Mouse (Mus musculus) cerebellum, adult 2 months (tissue): Measurements from ENCODE around the gene Tec.

ENCODE experiments used
- CTCF ChIP-seq: fragments of 200-500 bp; IDR thresholded peaks from 2 replicates; pipeline ENCODE4 v1.5.1; 2011; ENCODE audit warnings: low read depth, mild to moderate bottlenecking, control low read depth, low read length, moderate library complexity, borderline replicate concordance; ENCODE audit not compliant: insufficient read depth
- POLR2A ChIP-seq: fragments of 200-500 bp; IDR thresholded peaks from 2 replicates; pipeline ENCODE4 v1.6.1; 2011; ENCODE audit warnings: low read length, control low read depth, borderline replicate concordance; ENCODE audit not compliant: insufficient read depth

DNA sequence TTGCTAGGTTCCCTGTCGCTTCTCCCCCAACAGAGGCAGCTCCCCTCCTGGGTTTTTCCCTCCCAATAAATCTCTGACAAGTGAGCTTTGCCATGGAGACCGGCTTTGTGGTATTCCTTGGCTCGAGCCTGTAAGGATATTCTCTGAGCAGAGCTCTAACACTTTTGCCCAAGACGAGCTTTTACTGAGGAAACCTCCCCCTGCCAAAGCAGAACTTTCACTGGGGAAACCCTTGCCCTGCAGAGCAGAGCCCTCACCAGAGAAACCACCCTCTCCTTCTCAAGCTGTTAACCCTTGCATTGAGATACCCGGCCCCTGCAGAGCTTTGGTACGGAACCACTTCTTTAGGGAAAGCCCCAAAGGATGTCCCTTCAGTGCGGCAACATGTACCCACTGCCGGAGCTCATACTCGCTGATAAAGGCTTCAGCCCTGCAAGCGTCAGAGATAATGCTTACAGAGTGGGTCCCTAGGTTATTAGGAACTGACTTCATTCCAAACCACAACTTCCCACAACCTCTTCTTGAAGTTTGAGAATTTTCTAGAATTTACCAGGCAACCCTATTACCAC, 50.7 kb downstream of the Tec start:
- TF ChIP-seq CTCF = no peak
- no peak for TF ChIP-seq POLR2A
